Mouse (Mus musculus): ENCODE measurements around the gene Tmco4. TPM values are rescaled to one million over a fixed set of nuclear protein-coding genes. Genes with fewer than 3 reads are reported as not detected.

The Tmco4 gene
- polyA plus RNA-seq (2015; fragmentation: Illumina TruSeq; extraction: RNeasy Lipid Tissue Mini Kit (QIAGEN cat#74804); ENCODE audit: insufficient read depth, low read depth, low replicate concordance) = 2.5 TPM

DNA sequence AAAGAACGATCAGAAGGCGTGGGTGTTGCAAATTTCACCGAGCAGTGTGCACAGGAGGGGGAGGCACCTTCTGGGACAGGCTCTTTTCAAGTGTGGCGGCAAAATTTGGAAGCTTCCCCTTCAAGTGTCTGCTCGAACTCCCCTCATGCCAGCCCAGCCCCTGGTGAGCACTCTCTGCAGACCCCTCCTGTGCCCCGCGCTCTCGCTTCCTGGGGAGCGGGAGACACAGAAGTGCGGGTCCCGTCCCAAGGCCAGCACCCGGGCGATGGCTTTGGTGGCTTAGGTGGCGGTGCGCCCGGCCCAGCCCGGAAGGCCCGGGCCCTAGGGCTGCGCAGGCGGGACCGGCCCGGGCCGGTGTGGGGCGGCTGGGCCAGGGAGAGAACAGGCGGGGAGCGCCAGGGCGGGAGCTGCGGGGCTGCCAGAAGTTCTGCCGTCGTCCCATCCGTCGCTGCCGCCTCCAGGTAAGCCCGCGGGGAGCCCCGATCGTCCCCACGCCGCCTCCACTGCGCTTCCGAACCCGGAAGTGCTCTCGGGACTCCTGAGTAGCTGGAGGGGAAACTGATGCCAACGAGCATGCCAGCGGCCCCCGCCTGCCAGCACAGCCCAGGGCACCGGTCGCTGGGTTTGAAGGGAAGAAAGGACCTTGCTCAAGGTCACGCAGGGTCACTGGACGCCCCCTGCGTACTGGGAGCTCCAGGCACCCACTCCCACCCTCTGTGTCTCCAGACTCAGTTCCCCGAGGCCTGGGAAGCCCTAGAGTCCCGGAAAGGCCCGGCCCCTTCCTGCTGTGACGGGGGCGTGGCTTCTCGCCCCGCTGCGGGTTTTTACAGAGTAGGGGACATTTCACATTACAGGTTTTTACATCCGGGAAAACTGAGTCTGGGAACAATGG is at the start of gene Tmco4:
Gene Tmco4 (plus strand): TSS at position 62 of the 892 bp plus-strand sequence.

DNA sequence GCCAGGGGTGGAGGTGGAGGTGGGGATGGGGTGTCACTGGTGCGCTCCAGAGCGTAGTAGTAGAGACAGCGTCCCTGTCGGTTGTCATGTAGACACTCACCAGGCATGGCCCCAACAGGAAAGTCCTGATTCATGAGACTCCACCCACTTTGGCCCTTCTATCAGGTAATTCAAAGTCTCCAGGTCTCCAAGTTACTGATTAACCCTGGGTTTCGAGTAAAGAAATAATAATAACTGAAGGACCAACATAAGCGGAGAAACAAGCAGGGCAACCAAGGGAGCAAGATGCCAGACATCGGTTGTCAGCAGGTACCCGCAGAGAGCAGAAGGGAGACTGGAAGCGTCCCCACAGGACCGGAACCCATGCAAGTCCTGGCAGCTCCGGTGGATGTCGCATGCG is 5.8 kb upstream of the Tmco4 start, which contains the start of gene Rnf186:
Gene Rnf186 (plus strand): TSS at position 247 of the 400 bp plus-strand sequence.

DNA sequence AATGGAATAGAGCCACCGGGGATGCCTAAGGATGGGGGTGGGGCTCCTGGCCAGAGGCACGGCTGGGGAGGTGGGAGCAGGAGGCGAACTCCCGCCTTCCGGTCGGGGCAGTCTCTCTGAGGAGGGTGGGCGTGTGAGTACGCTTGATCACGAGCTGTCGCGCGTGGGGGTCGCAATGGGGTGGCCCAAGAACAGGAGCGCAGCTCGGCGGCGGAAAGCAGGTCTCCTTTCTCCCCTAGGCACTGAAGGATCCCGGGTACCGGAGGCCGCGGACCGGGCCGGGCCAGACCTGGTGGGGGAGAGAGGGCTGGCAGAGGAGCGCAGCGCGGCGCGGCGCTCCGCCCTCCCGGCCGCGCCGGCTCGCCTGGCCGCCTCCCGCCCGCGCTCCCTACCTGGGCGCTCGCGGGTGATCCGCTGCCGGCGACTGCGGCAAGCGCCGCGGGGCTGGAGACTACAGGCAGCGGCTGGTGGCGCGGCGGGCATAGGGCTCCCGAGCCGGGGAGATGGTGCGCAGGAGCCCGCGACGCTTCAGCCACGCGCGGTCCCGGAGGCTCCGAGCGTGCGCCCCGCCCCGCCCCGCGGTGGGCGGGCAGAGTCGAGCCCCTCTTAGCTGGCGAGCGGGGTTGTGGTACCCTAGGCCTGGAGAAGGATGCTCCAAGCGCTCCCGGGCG is 102.5 kb downstream of the Tmco4 start, which contains the start of gene Htr6:
Gene Htr6 (minus strand): TSS at position 530 of the 671 bp plus-strand sequence.

DNA sequence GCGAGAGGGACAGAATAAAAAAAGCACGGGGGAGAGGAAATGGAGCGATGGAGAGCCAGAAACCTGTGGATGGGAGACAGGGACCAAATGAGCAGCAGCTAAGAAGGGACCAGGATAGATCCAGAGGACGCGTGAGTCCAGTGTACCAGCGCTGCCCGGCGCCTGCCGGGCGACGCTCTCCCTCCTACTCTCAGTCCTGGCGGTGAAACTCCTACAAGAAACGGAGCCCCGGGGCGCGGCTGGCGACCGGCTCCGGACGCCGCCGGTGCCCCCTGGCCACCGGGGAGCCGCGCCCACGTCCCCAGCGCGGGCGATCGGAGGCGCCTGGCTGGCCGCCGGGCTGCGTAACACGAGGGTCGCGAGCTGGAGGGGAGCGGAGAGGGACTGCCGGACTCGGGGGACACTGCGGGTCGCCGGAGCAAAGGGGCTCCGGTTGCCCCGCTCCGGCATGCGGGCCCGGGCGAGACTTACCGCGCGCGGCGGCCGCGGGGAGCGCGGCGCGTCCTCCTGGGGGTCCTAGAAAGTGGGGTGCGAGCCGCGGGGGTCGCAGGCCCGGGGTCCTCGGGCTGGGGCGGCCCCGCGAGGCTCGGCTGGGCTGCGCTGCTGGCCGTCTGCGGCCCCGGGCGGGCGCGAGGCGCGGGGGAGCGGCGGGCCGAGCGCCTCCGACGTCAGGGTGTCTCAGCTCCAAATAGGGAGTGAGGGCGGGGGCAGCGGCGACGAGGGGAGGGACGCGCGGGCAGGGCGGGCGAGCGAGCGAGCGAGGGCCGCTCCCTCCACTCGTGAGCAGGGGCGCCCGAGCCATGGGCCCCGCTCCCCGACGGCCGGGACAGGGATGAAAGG is 119.9 kb downstream of the Tmco4 start, which contains the start of gene Nbl1:
Gene Nbl1 (minus strand): TSS at position 638 of the 840 bp plus-strand sequence.

Other genes starting within 250 kb of the Tmco4 start
- gene Pla2g2c, start 248.1 kb upstream of the Tmco4 start, polyA plus RNA-seq (2015; fragmentation: Illumina TruSeq; extraction: RNeasy Lipid Tissue Mini Kit (QIAGEN cat#74804); ENCODE audit: insufficient read depth, low read depth, low replicate concordance) = not detected
- gene Ubxn10, start 235.7 kb upstream of the Tmco4 start, polyA plus RNA-seq (2015; fragmentation: Illumina TruSeq; extraction: RNeasy Lipid Tissue Mini Kit (QIAGEN cat#74804); ENCODE audit: insufficient read depth, low read depth, low replicate concordance) = 1.4 TPM
- gene Pla2g2f, start 215.3 kb upstream of the Tmco4 start, polyA plus RNA-seq (2015; fragmentation: Illumina TruSeq; extraction: RNeasy Lipid Tissue Mini Kit (QIAGEN cat#74804); ENCODE audit: insufficient read depth, low read depth, low replicate concordance) = 4.0 TPM
- gene Pla2g2d, start 197.2 kb upstream of the Tmco4 start, polyA plus RNA-seq (2015; fragmentation: Illumina TruSeq; extraction: RNeasy Lipid Tissue Mini Kit (QIAGEN cat#74804); ENCODE audit: insufficient read depth, low read depth, low replicate concordance) = 0.37 TPM
- 0.79 TPM for gene Pla2g5, start 109.4 kb upstream of the Tmco4 start, polyA plus RNA-seq (2015; fragmentation: Illumina TruSeq; extraction: RNeasy Lipid Tissue Mini Kit (QIAGEN cat#74804); ENCODE audit: insufficient read depth, low read depth, low replicate concordance)
- not detected for gene Gm13030, start 98.9 kb upstream of the Tmco4 start, polyA plus RNA-seq (2015; fragmentation: Illumina TruSeq; extraction: RNeasy Lipid Tissue Mini Kit (QIAGEN cat#74804); ENCODE audit: insufficient read depth, low read depth, low replicate concordance)
- gene Pla2g2e, start 94.9 kb upstream of the Tmco4 start, polyA plus RNA-seq (2015; fragmentation: Illumina TruSeq; extraction: RNeasy Lipid Tissue Mini Kit (QIAGEN cat#74804); ENCODE audit: insufficient read depth, low read depth, low replicate concordance) = not detected
- gene Otud3, start 58.9 kb upstream of the Tmco4 start, polyA plus RNA-seq (2015; fragmentation: Illumina TruSeq; extraction: RNeasy Lipid Tissue Mini Kit (QIAGEN cat#74804); ENCODE audit: insufficient read depth, low read depth, low replicate concordance) = 7.3 TPM
- gene Rnf186, start 5.8 kb upstream of the Tmco4 start, polyA plus RNA-seq (2015; fragmentation: Illumina TruSeq; extraction: RNeasy Lipid Tissue Mini Kit (QIAGEN cat#74804); ENCODE audit: insufficient read depth, low read depth, low replicate concordance) = 1.1 TPM
- gene Htr6, start 102.7 kb downstream of the Tmco4 start, polyA plus RNA-seq (2015; fragmentation: Illumina TruSeq; extraction: RNeasy Lipid Tissue Mini Kit (QIAGEN cat#74804); ENCODE audit: insufficient read depth, low read depth, low replicate concordance) = not detected
- 49.0 TPM for gene Nbl1, start 120.1 kb downstream of the Tmco4 start, polyA plus RNA-seq (2015; fragmentation: Illumina TruSeq; extraction: RNeasy Lipid Tissue Mini Kit (QIAGEN cat#74804); ENCODE audit: insufficient read depth, low read depth, low replicate concordance)
- gene Minos1, start 158.2 kb downstream of the Tmco4 start, polyA plus RNA-seq (2015; fragmentation: Illumina TruSeq; extraction: RNeasy Lipid Tissue Mini Kit (QIAGEN cat#74804); ENCODE audit: insufficient read depth, low read depth, low replicate concordance) = 36.8 TPM
- 34.9 TPM for gene Capzb, start 220.0 kb downstream of the Tmco4 start, polyA plus RNA-seq (2015; fragmentation: Illumina TruSeq; extraction: RNeasy Lipid Tissue Mini Kit (QIAGEN cat#74804); ENCODE audit: insufficient read depth, low read depth, low replicate concordance)